Mouse (Mus musculus): ENCODE results near the gene Osbpl8. TPM values are rescaled to one million over a fixed set of nuclear protein-coding genes. Genes with fewer than 3 reads are reported as not detected.

Gene Osbpl8
- total and polyA plus RNA-seq, 3 experiments = 12.9 to 26.4 (median 23.4) TPM

- TF ChIP-seq ELF1 (IDR thresholded peaks at IDR 0.05; ENCODE audit: low read depth, low read length) = no peak
- no peak for TF ChIP-seq GABPA (IDR thresholded peaks at IDR 0.05; ENCODE audit: insufficient replicate concordance, low read depth, low read length)
- no peak for TF ChIP-seq USF1 (IDR thresholded peaks at IDR 0.05; ENCODE audit: low read depth, low read length)
- no peak for TF ChIP-seq CHD1 (IDR thresholded peaks at IDR 0.05; ENCODE audit: low read depth, low read length)
- no peak for TF ChIP-seq ZMIZ1 (IDR thresholded peaks at IDR 0.05; ENCODE audit: low read depth, low read length)
- no peak for TF ChIP-seq RCOR1 (conservative IDR thresholded peaks at IDR 0.05; ENCODE audit: low read depth, low read length)
- TF ChIP-seq BHLHE40 (IDR thresholded peaks at IDR 0.05; ENCODE audit: low read depth, low read length) = no peak
- no peak for TF ChIP-seq PAX5 (IDR thresholded peaks at IDR 0.05; ENCODE audit: low read length)
- no peak for TF ChIP-seq MXI1 (IDR thresholded peaks at IDR 0.05; ENCODE audit: low read depth, low read length)
- Histone ChIP-seq H3K27me3 (replicated peaks) (no peaks in the 10 kb centered on the region), H3K4me3 (replicated peaks in 1 of 3; ENCODE audit: low read depth in 2 of 3, low read length in 2 of 3, poor library complexity in 1 of 3) (no peak overlapping the region), H3K9ac (ENCODE audit: insufficient read depth, low read depth) (no peak overlapping the region), H3K4me2 (ENCODE audit: insufficient read depth, low read depth, poor library complexity, severe bottlenecking) (no peak overlapping the region), H3K4me1 (ENCODE audit: control insufficient read depth in 1 of 2, insufficient read depth in 2 of 2) (peaks cover 7 to 22% of the 10 kb centered on the region in 2 experiments), H3K36me3 (replicated peaks in 1 of 2; ENCODE audit: control insufficient read depth in 1 of 2, insufficient read depth in 1 of 2, low read length in 1 of 2) (peaks cover 6 to 35% of the 10 kb centered on the region in 2 experiments), H3K9me3 (replicated peaks; ENCODE audit: low read length) (no peaks in the 10 kb centered on the region), H3K27ac (ENCODE audit: insufficient read depth, low read depth) (no peak overlapping the region), H3K79me2 (replicated peaks; ENCODE audit: control insufficient read depth, extremely low read depth, insufficient read depth, poor library complexity, severe bottlenecking) (peaks cover 19% of the 10 kb centered on the region)
- in situ Hi-C loops (cut with MboI; ENCODE audit: low pct_ligation_motif_present, low pct_unique_long_range_greater_than_20kb, low sequenced_read_pairs) (no loop called here), dilution Hi-C loops (cut with MboI; ENCODE audit: extremely low pct_ligation_motif_present, extremely low pct_unique_long_range_greater_than_20kb, low sequenced_read_pairs) (no loop called here)
- DNase-seq (ENCODE audit: extremely low read depth) = no peak
These were observed 72.9 kb downstream of the Osbpl8 start for GRCm38 (mm10) chr10:111237434-111237833.

- Histone ChIP-seq H3K27ac (ENCODE audit: insufficient read depth, low read depth) (no peak overlapping the region), H3K79me2 (replicated peaks; ENCODE audit: control insufficient read depth, extremely low read depth, insufficient read depth, poor library complexity, severe bottlenecking) (peaks cover 12% of the 10 kb centered on the region), H3K36me3 (replicated peaks in 1 of 2; ENCODE audit: control insufficient read depth in 1 of 2, insufficient read depth in 1 of 2, low read length in 1 of 2) (peaks cover 3 to 36% of the 10 kb centered on the region in 2 experiments), H3K4me2 (ENCODE audit: insufficient read depth, low read depth, poor library complexity, severe bottlenecking) (no peak overlapping the region), H3K4me1 (ENCODE audit: control insufficient read depth in 1 of 2, insufficient read depth in 2 of 2) (no peaks in the 10 kb centered on the region), H3K9ac (ENCODE audit: insufficient read depth, low read depth) (no peak overlapping the region), H3K27me3 (replicated peaks) (no peaks in the 10 kb centered on the region), H3K4me3 (replicated peaks in 1 of 3; ENCODE audit: low read depth in 2 of 3, low read length in 2 of 3, poor library complexity in 1 of 3) (no peak overlapping the region), H3K9me3 (replicated peaks; ENCODE audit: low read length) (no peaks in the 10 kb centered on the region)
- dilution Hi-C loops (cut with MboI; ENCODE audit: extremely low pct_ligation_motif_present, extremely low pct_unique_long_range_greater_than_20kb, low sequenced_read_pairs) (no loop called here), in situ Hi-C loops (cut with MboI; ENCODE audit: low pct_ligation_motif_present, low pct_unique_long_range_greater_than_20kb, low sequenced_read_pairs) (no loop called here)
- DNase-seq (ENCODE audit: extremely low read depth) = no peak
- TF ChIP-seq ZKSCAN1 (IDR thresholded peaks at IDR 0.05; ENCODE audit: borderline replicate concordance, low read depth, low read length) (no peak), ELF1 (IDR thresholded peaks at IDR 0.05; ENCODE audit: low read depth, low read length) (no peak), CHD1 (IDR thresholded peaks at IDR 0.05; ENCODE audit: low read depth, low read length) (no peak), E2F4 (IDR thresholded peaks at IDR 0.05; ENCODE audit: insufficient replicate concordance, low read depth, low read length) (no peak), CTCF (conservative IDR thresholded peaks at IDR 0.05 in 1 of 2, IDR thresholded peaks at IDR 0.05 in 1 of 2; ENCODE audit: low read depth in 2 of 2, low read length in 2 of 2) (no peak), MAFK (IDR thresholded peaks at IDR 0.05; ENCODE audit: insufficient replicate concordance, low read length) (no peak), USF1 (IDR thresholded peaks at IDR 0.05; ENCODE audit: low read depth, low read length) (no peak), ZC3H11A (IDR thresholded peaks at IDR 0.05; ENCODE audit: low read depth, low read length) (no peak), EP300 (IDR thresholded peaks at IDR 0.05; ENCODE audit: low read length) (no peak), TBP (conservative IDR thresholded peaks at IDR 0.05; ENCODE audit: low read depth, low read length) (no peak), IRF4 (IDR thresholded peaks at IDR 0.05; ENCODE audit: low read depth, low read length) (no peak), MAZ (IDR thresholded peaks at IDR 0.05; ENCODE audit: low read depth, low read length) (no peak), USF2 (conservative IDR thresholded peaks at IDR 0.05; ENCODE audit: low read depth, low read length) (no peak), SMC3 (IDR thresholded peaks at IDR 0.05; ENCODE audit: low read depth, low read length) (no peak), GABPA (IDR thresholded peaks at IDR 0.05; ENCODE audit: insufficient replicate concordance, low read depth, low read length) (no peak), ZNF384 (IDR thresholded peaks at IDR 0.05; ENCODE audit: low read depth, low read length) (no peak)
These were observed 78.1 kb downstream of the Osbpl8 start for GRCm38 (mm10) chr10:111242677-111243076.

Data from CH12.LX (cell line).